Mouse (Mus musculus) CH12.LX (cell line): ENCODE results near the gene Igdcc4. TPM values are rescaled to one million over a fixed set of nuclear protein-coding genes. Genes with fewer than 3 reads are reported as not detected.

ENCODE experiments used
- DNase-seq: peaks from one replicate; pipeline ENCODE4 v3.0.0-alpha.2; 2013; ENCODE audit errors: extremely low read depth
- H3K27ac ChIP-seq: 2 replicates; pipeline ENCODE4 v1.5.1; 2012; ENCODE audit warnings: low read depth, mild to moderate bottlenecking, control low read depth, moderate library complexity; ENCODE audit not compliant: insufficient read depth
- H3K27me3 ChIP-seq: replicated peaks from 2 replicates; pipeline ENCODE3; 2012; ENCODE audit warnings: inconsistent platforms
- H3K36me3 ChIP-seq, 2 experiments: replicated peaks in 1 of 2; 2 replicates each; pipeline versions ENCODE3 to v1.6.1; 2012; ENCODE audit warnings: inconsistent platforms in 1 of 2, low read length in 1 of 2, mild to moderate bottlenecking in 1 of 2, mixed read lengths in 1 of 2, moderate library complexity in 1 of 2; ENCODE audit not compliant: control insufficient read depth in 1 of 2, insufficient read depth in 1 of 2
- H3K4me1 ChIP-seq, 2 experiments: 2 replicates each; pipeline ENCODE4 v1.6.1; 2012; ENCODE audit warnings: inconsistent platforms in 1 of 2, moderate library complexity in 1 of 2; ENCODE audit not compliant: insufficient read depth in 2 of 2, control insufficient read depth in 1 of 2
- H3K4me2 ChIP-seq: 2 replicates; pipeline ENCODE4 v1.6.1; 2012; ENCODE audit warnings: low read depth, mild to moderate bottlenecking, control low read depth; ENCODE audit not compliant: poor library complexity, insufficient read depth, severe bottlenecking
- H3K4me3 ChIP-seq, 3 experiments: fragments of 150-350 bp in 1 of 3; sonication (generic) in 1 of 3; replicated peaks in 1 of 3; 2 replicates each; pipeline versions ENCODE3 to v1.5.1; 2011 to 2012; ENCODE audit warnings: low read depth in 2 of 3, low read length in 2 of 3, mild to moderate bottlenecking in 2 of 3, moderate library complexity in 2 of 3, control low read depth in 1 of 3, improper control_type of control experiment in 1 of 3, inconsistent platforms in 1 of 3, mixed read lengths in 1 of 3; ENCODE audit not compliant: poor library complexity in 1 of 3
- H3K79me2 ChIP-seq: replicated peaks from 2 replicates; pipeline ENCODE4 v1.6.1; 2012; ENCODE audit warnings: mild to moderate bottlenecking, moderate library complexity; ENCODE audit not compliant: control insufficient read depth, poor library complexity, insufficient read depth, severe bottlenecking; ENCODE audit errors: extremely low read depth
- H3K9ac ChIP-seq: 2 replicates; pipeline ENCODE4 v1.6.1; 2012; ENCODE audit warnings: low read depth, mild to moderate bottlenecking, control low read depth, moderate library complexity; ENCODE audit not compliant: insufficient read depth
- H3K9me3 ChIP-seq: replicated peaks from 2 replicates; pipeline ENCODE3; 2012; ENCODE audit warnings: low read length, inconsistent platforms, mixed read lengths
- CHD1 ChIP-seq: IDR thresholded peaks from 2 replicates; pipeline ENCODE4 v1.6.1; 2012; ENCODE audit warnings: low read depth, low read length, improper control_type of control experiment, inconsistent platforms
- CHD2 ChIP-seq: IDR thresholded peaks from 2 replicates; pipeline ENCODE4 v1.6.1; 2011; ENCODE audit warnings: low read length, improper control_type of control experiment
- GABPA ChIP-seq: IDR thresholded peaks from 2 replicates; pipeline ENCODE4 v1.6.1; 2012; ENCODE audit warnings: low read depth, low read length, improper control_type of control experiment, inconsistent platforms; ENCODE audit not compliant: insufficient replicate concordance
- HCFC1 ChIP-seq: IDR thresholded peaks from 2 replicates; pipeline ENCODE4 v1.6.1; 2012; ENCODE audit warnings: low read depth, mild to moderate bottlenecking, inconsistent platforms, low read length, improper control_type of control experiment
- JUN ChIP-seq: IDR thresholded peaks from 2 replicates; pipeline ENCODE4 v1.6.1; 2011; ENCODE audit warnings: low read depth, mild to moderate bottlenecking, low read length, improper control_type of control experiment, moderate library complexity; ENCODE audit not compliant: insufficient read depth
- MAFK ChIP-seq: IDR thresholded peaks from 2 replicates; pipeline ENCODE4 v1.6.1; 2011; ENCODE audit warnings: low read length, improper control_type of control experiment; ENCODE audit not compliant: insufficient replicate concordance
- MEF2A ChIP-seq: IDR thresholded peaks from 2 replicates; pipeline ENCODE4 v1.6.1; 2014; ENCODE audit warnings: low read depth, mild to moderate bottlenecking, inconsistent platforms, low read length, improper control_type of control experiment, borderline replicate concordance
- RCOR1 ChIP-seq: conservative IDR thresholded peaks from 2 replicates; pipeline ENCODE4 v1.6.1; 2012; ENCODE audit warnings: low read depth, mild to moderate bottlenecking, inconsistent platforms, low read length, improper control_type of control experiment
- UBTF ChIP-seq: IDR thresholded peaks from 2 replicates; pipeline ENCODE4 v1.6.1; 2012; ENCODE audit warnings: low read depth, mild to moderate bottlenecking, inconsistent platforms, low read length, improper control_type of control experiment, moderate library complexity
- ZC3H11A ChIP-seq: IDR thresholded peaks from 2 replicates; pipeline ENCODE4 v1.6.1; 2012; ENCODE audit warnings: low read depth, mild to moderate bottlenecking, inconsistent platforms, low read length, improper control_type of control experiment
- ZKSCAN1 ChIP-seq: IDR thresholded peaks from 2 replicates; pipeline ENCODE4 v1.6.1; 2012; ENCODE audit warnings: low read depth, inconsistent platforms, low read length, improper control_type of control experiment, borderline replicate concordance
- ZNF384 ChIP-seq: IDR thresholded peaks from 2 replicates; pipeline ENCODE4 v1.6.1; 2012; ENCODE audit warnings: low read depth, low read length, improper control_type of control experiment, inconsistent platforms
- dilution Hi-C: fragments of 300-500 bp; cut with MboI; formaldehyde crosslinking; loops from 2 replicates; pipeline ENCODE4 v1.14.3; 2020; ENCODE audit warnings: low sequenced_read_pairs; ENCODE audit not compliant: extremely low pct_unique_long_range_greater_than_20kb, extremely low pct_ligation_motif_present
- in situ Hi-C: fragments of 300-500 bp; cut with MboI; formaldehyde crosslinking; loops from 3 replicates; pipeline ENCODE4 v1.14.3; 2019; ENCODE audit warnings: low sequenced_read_pairs, low pct_ligation_motif_present, low pct_unique_long_range_greater_than_20kb, mixed read lengths
- polyA plus RNA-seq: library from polyadenylated mRNA; unstranded; fragments of >175 nt; gene quantifications from 2 replicates; pipeline ENCODE4 v1.2.1, GENCODE M21; 2012; ENCODE audit warnings: low read depth; ENCODE audit not compliant: insufficient read length
- total RNA-seq, 2 experiments: library from RNA; depleted of rRNA; stranded (reverse); fragments of 300-350 nt in 1 of 2; fragments of >200 nt in 1 of 2; gene quantifications; 2 replicates each; pipeline ENCODE4 v1.2.3; 2012 to 2014

Igdcc4 gene
- total and polyA plus RNA-seq, 3 experiments = 0.13 to 0.23 TPM; not detected in 1

- in situ Hi-C loops = loop anchor here (5.0 kb wide), 1 partner anchor 43 kb away; no protein-coding TSS in a partner anchor
- Histone ChIP-seq H3K27me3 (peaks cover 43% of the 10 kb centered on the region), H3K4me2 (no peak overlapping the region)
These were observed 78.7 kb downstream of the Igdcc4 start for GRCm38 (mm10) chr9:65179817-65180624.

More at GRCm38 (mm10) chr9:65179817-65180624, 78.7 kb downstream of the Igdcc4 start:
- peak; percentile 35 for DNase-seq
- no peak overlapping the region for H3K4me3 ChIP-seq
- TF ChIP-seq ZC3H11A = no peak
- no peak for TF ChIP-seq MEF2A
- no peak for TF ChIP-seq CHD2
- TF ChIP-seq UBTF = no peak
- no peak for TF ChIP-seq ZNF384
- TF ChIP-seq ZKSCAN1 = no peak
- no peak for TF ChIP-seq JUN
- no peak for TF ChIP-seq MAFK
- TF ChIP-seq GABPA = no peak
- TF ChIP-seq RCOR1 = no peak
- no peak for TF ChIP-seq CHD1
- no peak for TF ChIP-seq HCFC1
- H3K9ac ChIP-seq = no peak overlapping the region
- dilution Hi-C loops = no loop called here
- peaks cover 10 to 46% of the 10 kb centered on the region in 2 experiments; a peak in 3 of 4 replicates for H3K4me1 ChIP-seq
- no peak overlapping the region for H3K27ac ChIP-seq
- no peaks in the 10 kb centered on the region for H3K9me3 ChIP-seq
- H3K79me2 ChIP-seq = no peaks in the 10 kb centered on the region
- no peaks in the 10 kb centered on the region for H3K36me3 ChIP-seq

Other genes with a start within 250 kb of the Igdcc4 start
- under 0.01 and 0.04 TPM in 2 replicates for gene Slc24a1, start 149.9 kb upstream of the Igdcc4 start, total RNA-seq (2012; rRNA removed)
- not detected in 2 replicates for gene Slc24a1, start 149.9 kb upstream of the Igdcc4 start, total RNA-seq (2014; rRNA removed)
- 0.05 and 0.11 TPM in 2 replicates for gene Slc24a1, start 149.9 kb upstream of the Igdcc4 start, polyA plus RNA-seq
- 30.1 and 38.2 TPM in 2 replicates for gene Ints14, start 140.6 kb upstream of the Igdcc4 start, total RNA-seq (2012; rRNA removed)
- 51.9 and 52.9 TPM in 2 replicates for gene Ints14, start 140.6 kb upstream of the Igdcc4 start, total RNA-seq (2014; rRNA removed)
- 55.8 and 58.2 TPM in 2 replicates for gene Ints14, start 140.6 kb upstream of the Igdcc4 start, polyA plus RNA-seq
- gene Hacd3, start 79.8 kb upstream of the Igdcc4 start, total RNA-seq (2012; rRNA removed) = 30.4 and 36.5 TPM in 2 replicates
- 68.7 and 72.7 TPM in 2 replicates for gene Hacd3, start 79.8 kb upstream of the Igdcc4 start, total RNA-seq (2014; rRNA removed)
- gene Hacd3, start 79.8 kb upstream of the Igdcc4 start, polyA plus RNA-seq = 36.9 and 41.5 TPM in 2 replicates
- gene Dpp8, start 69.1 kb upstream of the Igdcc4 start, total RNA-seq (2012; rRNA removed) = 35.3 and 36.0 TPM in 2 replicates
- 39.9 and 44.0 TPM in 2 replicates for gene Dpp8, start 69.1 kb upstream of the Igdcc4 start, total RNA-seq (2014; rRNA removed)
- gene Dpp8, start 69.1 kb upstream of the Igdcc4 start, polyA plus RNA-seq = 41.8 and 53.2 TPM in 2 replicates
- 0.21 TPM in 1 of 2 replicates, not detected in the other for gene Igdcc3, start 39.7 kb downstream of the Igdcc4 start, total RNA-seq (2012; rRNA removed)
- gene Igdcc3, start 39.7 kb downstream of the Igdcc4 start, total RNA-seq (2014; rRNA removed) = not detected in 2 replicates
- 0.20 and 0.26 TPM in 2 replicates for gene Igdcc3, start 39.7 kb downstream of the Igdcc4 start, polyA plus RNA-seq
- 1.3 and 1.7 TPM in 2 replicates for gene Parp16, start 93.9 kb downstream of the Igdcc4 start, total RNA-seq (2012; rRNA removed)
- 0.44 and 0.46 TPM in 2 replicates for gene Parp16, start 93.9 kb downstream of the Igdcc4 start, total RNA-seq (2014; rRNA removed)
- 0.81 and 0.94 TPM in 2 replicates for gene Parp16, start 93.9 kb downstream of the Igdcc4 start, polyA plus RNA-seq
- gene Cilp, start 163.7 kb downstream of the Igdcc4 start, total RNA-seq (2012; rRNA removed) = not detected in 2 replicates
- not detected in 2 replicates for gene Cilp, start 163.7 kb downstream of the Igdcc4 start, total RNA-seq (2014; rRNA removed)
- not detected in 2 replicates for gene Cilp, start 163.7 kb downstream of the Igdcc4 start, polyA plus RNA-seq
- gene Clpx, start 192.8 kb downstream of the Igdcc4 start, total RNA-seq (2012; rRNA removed) = 31.1 and 31.8 TPM in 2 replicates
- gene Clpx, start 192.8 kb downstream of the Igdcc4 start, total RNA-seq (2014; rRNA removed) = 45.6 and 51.4 TPM in 2 replicates
- gene Clpx, start 192.8 kb downstream of the Igdcc4 start, polyA plus RNA-seq = 34.5 TPM in 2 replicates
- gene Pdcd7, start 244.6 kb downstream of the Igdcc4 start, total RNA-seq (2012; rRNA removed) = 14.5 and 16.3 TPM in 2 replicates
- 12.8 and 13.1 TPM in 2 replicates for gene Pdcd7, start 244.6 kb downstream of the Igdcc4 start, total RNA-seq (2014; rRNA removed)
- 20.6 and 24.0 TPM in 2 replicates for gene Pdcd7, start 244.6 kb downstream of the Igdcc4 start, polyA plus RNA-seq